Mouse (Mus musculus): ENCODE data around the gene Pygm. TPM values are rescaled to one million over a fixed set of nuclear protein-coding genes. Genes with fewer than 3 reads are reported as not detected.

Pygm gene
- total RNA-seq, 4 experiments from 2014 or later: 8,302 to 9,332 (median 8,668) TPM

GRCm38 (mm10) chr19:6384954-6385353 lies 755 bp downstream of the Pygm start:
- peak; percentile 73 to 83 for DNase-seq (ENCODE audit: low spot score in 2 of 2)

GRCm38 (mm10) chr19:6385419-6385818 lies 1.2 kb downstream of the Pygm start:
- no peak for DNase-seq (ENCODE audit: low spot score in 2 of 2)

GRCm38 (mm10) chr19:6385821-6386220 lies 1.6 kb downstream of the Pygm start:
- no peak for DNase-seq (ENCODE audit: low spot score in 2 of 2)

GRCm38 (mm10) chr19:6386234-6386633 lies 2.0 kb downstream of the Pygm start:
- no peak for DNase-seq (ENCODE audit: low spot score in 2 of 2)

GRCm38 (mm10) chr19:6388006-6388405 lies 3.8 kb downstream of the Pygm start:
- DNase-seq (ENCODE audit: low spot score in 2 of 2): peak; percentile 52 to 79

- DNase-seq (ENCODE audit: low spot score in 2 of 2): no peak
Observed at GRCm38 (mm10) chr19:6389803-6390202, 5.6 kb downstream of the Pygm start.

- DNase-seq (ENCODE audit: low spot score in 2 of 2): no peak
Observed at GRCm38 (mm10) chr19:6390251-6390650, 6.1 kb downstream of the Pygm start.

GRCm38 (mm10) chr19:6392743-6393393 lies 8.7 kb downstream of the Pygm start:
- DNase-seq (ENCODE audit: low spot score in 2 of 2): peak in 1 of 2 experiments; percentile 36

GRCm38 (mm10) chr19:6393637-6394036 lies 9.4 kb downstream of the Pygm start:
- DNase-seq (ENCODE audit: low spot score in 2 of 2): no peak

GRCm38 (mm10) chr19:6396237-6396636 lies 12.0 kb downstream of the Pygm start:
- DNase-seq (ENCODE audit: low spot score in 2 of 2): no peak

GRCm38 (mm10) chr19:6397582-6398249 lies 13.5 kb downstream of the Pygm start:
- peak in 1 of 2 experiments; percentile 23 for DNase-seq (ENCODE audit: low spot score in 2 of 2)

GRCm38 (mm10) chr19:6398447-6399284 lies 14.5 kb downstream of the Pygm start:
- peak; percentile 58 to 75 for DNase-seq (ENCODE audit: low spot score in 2 of 2)

GRCm38 (mm10) chr19:6399285-6400095 lies 15.3 kb downstream of the Pygm start, which contains the start of gene Rasgrp2:
Gene Rasgrp2, plus strand, starts transcription at chr19:6399340.
- DNase-seq (ENCODE audit: low spot score in 2 of 2): peak; percentile 60 to 61

GRCm38 (mm10) chr19:6400096-6401086 lies 16.2 kb downstream of the Pygm start:
- DNase-seq (ENCODE audit: low spot score in 2 of 2): no peak

GRCm38 (mm10) chr19:6401131-6401815 lies 17.1 kb downstream of the Pygm start:
- DNase-seq (ENCODE audit: low spot score in 2 of 2): peak; percentile 79 to 80

- DNase-seq (ENCODE audit: low spot score in 2 of 2): no peak
Observed at GRCm38 (mm10) chr19:6401951-6402350, 17.8 kb downstream of the Pygm start.

- no peak for DNase-seq (ENCODE audit: low spot score in 2 of 2)
Observed at GRCm38 (mm10) chr19:6403869-6404268, 19.7 kb downstream of the Pygm start.

- no peak for DNase-seq (ENCODE audit: low spot score in 2 of 2)
Observed at GRCm38 (mm10) chr19:6405433-6405832, 21.2 kb downstream of the Pygm start.

GRCm38 (mm10) chr19:6407109-6407508 lies 22.9 kb downstream of the Pygm start:
- no peak for DNase-seq (ENCODE audit: low spot score in 2 of 2)

All from gastrocnemius, adult 8-10 months (tissue).